Mouse (Mus musculus) fat pad, adult 2 months (tissue): Measurements from ENCODE around the gene Mapkapk3.

Experiments used
- DNase-seq: peaks from one replicate; pipeline ENCODE4 v3.0.0-alpha.2; 2011; ENCODE audit warnings: low read depth, low spot score; ENCODE audit errors: extremely low read depth

The Mapkapk3 gene

GRCm38 (mm10) chr9:107224597-107224996, 65.1 kb downstream of the Mapkapk3 start:
- no peak for DNase-seq
